Mouse (Mus musculus): ENCODE data around the gene Rasgrf1.
A peak's percentile ranks its signal among the peaks of the same experiment; 100 is the strongest.

Gene Rasgrf1

GRCm38 (mm10) chr9:89909131-89910010 is at the start of gene Rasgrf1:
TSS of gene Rasgrf1 (plus strand) at chr9:89909908.
- peak in 1 of 2 experiments; percentile 39 for DNase-seq (ENCODE audit: low spot score in 2 of 2)

- DNase-seq (ENCODE audit: low spot score in 2 of 2) = no peak
Observed at GRCm38 (mm10) chr9:89860145-89860544, 49.6 kb upstream of the Rasgrf1 start.

DNA sequence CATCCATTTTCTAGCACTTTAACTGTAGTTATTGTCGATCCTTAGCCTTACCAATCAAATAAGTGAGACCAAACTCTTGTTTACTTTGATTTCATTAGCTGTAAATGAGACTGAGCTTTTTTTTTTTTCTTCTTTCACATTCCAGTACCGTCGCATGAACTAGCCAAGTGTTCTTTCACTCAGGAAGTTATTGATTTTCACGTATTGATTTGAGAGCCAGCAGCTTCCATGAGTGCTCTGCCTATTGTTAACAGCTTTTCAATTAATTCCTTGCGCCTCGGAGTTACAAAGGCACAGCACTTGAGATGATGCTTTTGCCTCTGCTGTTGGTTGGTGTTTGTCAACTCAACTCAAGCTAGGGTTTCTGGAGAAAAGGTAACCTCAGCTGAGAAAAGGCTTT is 49.1 kb upstream of the Rasgrf1 start:
- no peak for DNase-seq (ENCODE audit: low spot score in 2 of 2)

GRCm38 (mm10) chr9:89867141-89867540 is 42.6 kb upstream of the Rasgrf1 start:
- no peak for DNase-seq (ENCODE audit: low spot score in 2 of 2)

DNA sequence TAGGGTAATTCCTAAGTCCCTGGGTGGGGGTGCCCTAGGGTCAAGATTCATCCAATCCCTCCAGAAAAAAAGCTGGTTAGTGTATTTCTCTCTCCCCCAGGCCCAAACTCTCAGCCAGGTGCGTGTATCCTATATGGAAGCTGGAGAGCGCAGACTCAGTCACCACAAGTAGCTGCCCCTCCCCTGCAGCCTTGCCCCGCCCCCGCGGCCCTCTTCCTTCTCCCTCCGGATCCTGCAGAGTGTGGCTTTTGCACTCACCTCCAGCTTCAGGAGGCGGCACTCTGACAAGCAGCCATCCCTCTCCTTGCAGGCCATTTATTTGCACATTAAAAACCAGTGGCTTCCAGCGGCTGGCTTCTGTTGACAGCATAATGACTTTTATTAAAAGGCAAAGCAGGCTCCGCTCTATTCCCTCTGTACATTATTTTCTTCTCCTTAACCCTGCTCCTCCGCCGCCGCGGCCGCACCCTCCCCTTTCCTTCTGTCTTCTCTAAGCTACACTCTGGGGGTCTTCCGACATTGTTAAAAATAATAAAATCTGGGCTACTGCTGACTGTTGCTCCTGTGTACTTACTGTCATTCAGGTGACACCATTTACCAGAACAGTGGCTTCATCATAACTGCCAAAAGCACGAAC is 41.5 kb upstream of the Rasgrf1 start:
- DNase-seq (ENCODE audit: low spot score in 2 of 2) = no peak

- DNase-seq (ENCODE audit: low spot score in 2 of 2) = no peak
Observed at GRCm38 (mm10) chr9:89869594-89869993, 40.1 kb upstream of the Rasgrf1 start.

DNA sequence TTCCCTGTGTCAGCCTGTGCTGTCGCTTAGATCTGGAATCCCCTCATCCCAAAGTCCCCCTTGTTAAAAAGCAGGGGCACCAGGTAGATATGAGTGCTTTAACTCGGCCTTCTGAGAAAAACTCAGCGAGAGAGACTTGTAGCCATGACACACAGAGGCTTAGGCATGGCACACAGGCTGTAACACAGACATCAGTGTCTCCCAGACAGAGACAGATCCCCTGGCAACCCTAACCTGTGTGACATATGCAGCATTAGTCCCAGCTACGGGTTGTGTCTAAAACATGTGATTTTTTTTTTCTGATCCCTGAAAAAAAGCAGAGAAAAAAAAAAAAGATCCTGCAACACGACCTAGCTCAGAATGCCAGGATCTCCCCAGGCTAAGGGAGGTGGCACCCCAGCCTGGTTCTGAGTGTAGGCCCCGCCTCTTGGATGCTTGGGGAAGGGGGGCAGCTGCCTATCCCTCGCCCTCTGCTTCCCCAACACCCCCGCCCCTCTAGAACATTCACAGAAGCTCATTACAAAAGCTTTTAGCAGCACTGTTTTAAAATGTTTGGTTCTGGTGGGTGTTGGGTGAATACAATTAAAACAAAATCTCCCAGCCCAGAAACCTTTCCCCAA is 39.1 kb upstream of the Rasgrf1 start:
- DNase-seq (ENCODE audit: low spot score in 2 of 2) = no peak

GRCm38 (mm10) chr9:89872137-89872536 is 37.6 kb upstream of the Rasgrf1 start:
- DNase-seq (ENCODE audit: low spot score in 2 of 2) = no peak

GRCm38 (mm10) chr9:89874434-89874833 is 35.3 kb upstream of the Rasgrf1 start:
- no peak for DNase-seq (ENCODE audit: low spot score in 2 of 2)

GRCm38 (mm10) chr9:89875551-89875950 is 34.2 kb upstream of the Rasgrf1 start:
- no peak for DNase-seq (ENCODE audit: low spot score in 2 of 2)

DNA sequence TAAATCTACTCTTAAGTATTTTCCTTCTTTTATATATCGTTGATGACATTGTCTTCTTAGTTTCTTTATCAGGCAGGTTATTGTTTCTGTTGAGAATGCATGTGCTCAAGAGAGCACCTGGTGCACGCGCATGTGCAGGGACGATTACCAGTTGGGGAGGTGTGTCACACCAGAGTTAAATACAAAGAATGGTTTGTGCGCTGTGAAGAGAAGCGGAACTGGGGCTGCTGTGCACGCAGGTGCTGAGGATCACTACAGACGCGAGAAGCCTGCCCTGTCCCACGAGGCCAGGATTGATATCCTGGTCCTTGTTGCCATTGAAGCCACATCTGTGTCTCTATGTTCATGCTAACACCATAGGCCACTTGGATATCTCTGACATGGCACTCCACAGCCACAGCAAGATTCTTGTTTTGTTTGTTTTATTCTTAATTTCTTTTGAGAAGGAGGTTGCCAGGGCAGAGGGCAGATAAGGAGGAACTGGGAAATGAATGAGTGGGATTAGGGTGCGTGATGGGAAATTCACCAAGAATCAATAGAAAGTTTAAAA is 31.2 kb upstream of the Rasgrf1 start:
- no peak for DNase-seq (ENCODE audit: low spot score in 2 of 2)

DNA sequence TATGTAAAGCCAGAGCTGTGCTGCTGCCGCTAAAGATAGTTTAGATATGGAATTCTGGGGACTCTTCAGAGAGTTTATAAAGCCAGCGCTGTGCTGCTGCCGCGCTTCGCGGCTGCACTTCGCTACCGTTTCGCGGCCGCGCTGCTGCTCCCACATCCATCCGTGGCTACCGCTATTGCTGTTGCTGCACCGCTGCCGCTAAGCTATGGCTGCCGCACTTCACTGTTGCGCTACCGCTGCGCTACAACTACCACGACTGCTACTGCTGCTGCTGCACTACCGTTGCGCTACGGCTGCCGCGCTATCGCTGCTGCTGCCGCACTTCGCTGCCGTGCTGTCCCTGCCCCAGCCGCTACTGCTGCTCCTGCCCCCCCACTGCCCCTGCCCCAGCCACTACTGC is 30.1 kb upstream of the Rasgrf1 start:
- DNase-seq (ENCODE audit: low spot score in 2 of 2) = no peak

- DNase-seq (ENCODE audit: low spot score in 2 of 2) = no peak
Observed at GRCm38 (mm10) chr9:89881552-89881951, 28.2 kb upstream of the Rasgrf1 start.

GRCm38 (mm10) chr9:89882583-89882982 is 27.1 kb upstream of the Rasgrf1 start:
- no peak for DNase-seq (ENCODE audit: low spot score in 2 of 2)

GRCm38 (mm10) chr9:89885701-89886218 is 23.9 kb upstream of the Rasgrf1 start:
- DNase-seq (ENCODE audit: low spot score in 2 of 2) = no peak

DNA sequence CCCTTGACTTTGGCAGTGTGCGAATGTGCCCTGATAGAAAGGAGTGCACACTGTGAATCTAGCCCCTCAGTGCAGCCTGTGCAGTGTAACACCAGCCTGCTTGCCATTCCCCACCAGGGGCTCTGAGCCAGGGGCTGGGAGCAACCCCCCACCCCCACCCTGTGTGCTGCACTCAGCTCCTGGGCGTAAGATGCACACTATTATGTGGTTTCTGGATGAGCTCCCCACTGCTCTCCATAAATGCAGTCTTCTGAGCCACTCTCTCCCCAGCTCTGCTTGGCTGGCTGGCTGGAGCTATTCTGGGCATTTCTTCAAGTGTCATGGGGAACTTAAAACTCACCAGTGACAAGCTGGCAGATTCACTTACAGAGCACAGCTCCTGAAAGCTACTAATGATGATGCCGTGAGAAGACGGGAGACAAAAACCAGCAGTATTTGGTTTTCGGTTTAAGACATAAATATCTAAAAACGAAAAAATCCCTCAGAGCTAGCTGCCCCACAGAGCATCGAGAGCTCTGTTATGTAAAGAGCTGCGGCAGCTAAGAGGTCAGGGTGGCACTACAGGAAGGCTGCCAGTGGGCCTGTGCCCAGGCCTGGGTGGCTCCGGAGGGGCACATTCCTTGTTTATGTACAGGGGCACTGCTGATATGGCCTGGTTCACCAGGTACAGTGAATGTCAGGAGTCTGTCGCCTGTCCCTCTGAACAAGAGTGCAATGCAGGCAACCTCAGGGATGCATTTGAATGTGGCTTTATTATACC is 18.0 kb upstream of the Rasgrf1 start:
- no peak for DNase-seq (ENCODE audit: low spot score in 2 of 2)

- DNase-seq (ENCODE audit: low spot score in 2 of 2) = no peak
Observed at GRCm38 (mm10) chr9:89892540-89893188, 17.0 kb upstream of the Rasgrf1 start.

- no peak for DNase-seq (ENCODE audit: low spot score in 2 of 2)
Observed at GRCm38 (mm10) chr9:89900111-89900824, 9.4 kb upstream of the Rasgrf1 start.

DNA sequence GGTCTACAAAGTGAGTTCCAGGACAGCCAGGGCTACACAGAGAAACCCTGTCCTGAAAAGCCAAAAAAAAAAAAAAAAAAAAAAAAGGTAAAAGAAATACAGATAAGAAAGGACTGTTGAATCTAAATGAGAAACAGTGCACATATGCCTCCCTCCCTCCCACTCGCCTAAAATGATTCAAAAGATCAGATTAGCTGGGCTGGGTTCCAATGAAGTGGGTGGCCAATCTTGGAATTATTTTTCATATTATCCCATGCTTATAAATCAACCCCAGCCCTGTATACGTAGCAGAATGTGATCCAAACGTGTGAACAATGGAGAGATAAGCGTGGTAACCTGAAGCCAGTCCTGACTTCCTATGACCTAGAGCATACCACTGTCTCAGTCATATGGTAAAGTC is 8.5 kb upstream of the Rasgrf1 start:
- no peak for DNase-seq (ENCODE audit: low spot score in 2 of 2)

- no peak for DNase-seq (ENCODE audit: low spot score in 2 of 2)
Observed at GRCm38 (mm10) chr9:89902813-89903212, 6.9 kb upstream of the Rasgrf1 start.
